Mouse (Mus musculus): Measurements from ENCODE around the gene Ptpdc1. TPM values are rescaled to one million over a fixed set of nuclear protein-coding genes. Genes with fewer than 3 reads are reported as not detected.
A peak's percentile ranks its signal among the peaks of the same experiment; 100 is the strongest.

Ptpdc1 gene
- total RNA-seq, 2 experiments from 2014 or later, result 23.5 to 28.9 TPM

- intact Hi-C loops (cut with DNase I), result loop anchor here (5.0 kb wide), 2 partner anchors 339 to 514 kb away; no protein-coding TSS in a partner anchor
- peak in 1 of 2 experiments; percentile 14 for DNase-seq (ENCODE audit: low spot score in 2 of 2)
Measured at GRCm38 (mm10) chr13:48658588-48659253, 33.3 kb upstream of the Ptpdc1 start.

DNA sequence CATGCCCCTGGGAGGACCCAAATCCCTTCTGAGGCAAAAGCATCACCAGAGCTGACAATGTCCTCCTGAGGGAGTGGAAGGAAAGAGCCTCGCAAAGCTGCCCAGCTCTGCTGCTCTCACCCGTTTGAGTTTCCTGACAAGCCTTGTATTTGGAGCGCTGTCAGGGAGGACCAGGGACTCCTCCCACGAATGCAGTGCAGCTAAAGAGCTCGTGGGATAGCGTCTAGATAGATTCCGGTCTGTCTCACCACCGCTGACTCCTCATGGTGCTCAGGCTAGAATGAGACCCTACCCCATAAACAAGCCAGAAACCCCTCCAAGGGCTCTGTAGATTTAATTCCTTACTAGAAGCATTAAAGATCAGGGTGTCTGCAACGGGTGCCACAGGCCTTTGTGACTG lies 32.3 kb upstream of the Ptpdc1 start:
- DNase-seq (ENCODE audit: low spot score in 2 of 2), result no peak
- intact Hi-C loops (cut with DNase I), result loop anchor here (5.0 kb wide), 2 partner anchors 340 to 515 kb away; no protein-coding TSS in a partner anchor

- DNase-seq (ENCODE audit: low spot score in 2 of 2), result peak; percentile 15 to 43
- intact Hi-C loops (cut with DNase I), result loop anchor here (2.0 to 5.0 kb wide), 3 partner anchors 145 to 517 kb away; no protein-coding TSS in a partner anchor
Measured at GRCm38 (mm10) chr13:48655637-48656036, 30.2 kb upstream of the Ptpdc1 start.

- intact Hi-C loops (cut with DNase I), result loop anchor here (2.0 kb wide), 1 partner anchor 147 kb away; no protein-coding TSS in a partner anchor
- DNase-seq (ENCODE audit: low spot score in 2 of 2), result peak; percentile 46 to 59
Measured at GRCm38 (mm10) chr13:48653788-48654770, 28.6 kb upstream of the Ptpdc1 start.

DNA sequence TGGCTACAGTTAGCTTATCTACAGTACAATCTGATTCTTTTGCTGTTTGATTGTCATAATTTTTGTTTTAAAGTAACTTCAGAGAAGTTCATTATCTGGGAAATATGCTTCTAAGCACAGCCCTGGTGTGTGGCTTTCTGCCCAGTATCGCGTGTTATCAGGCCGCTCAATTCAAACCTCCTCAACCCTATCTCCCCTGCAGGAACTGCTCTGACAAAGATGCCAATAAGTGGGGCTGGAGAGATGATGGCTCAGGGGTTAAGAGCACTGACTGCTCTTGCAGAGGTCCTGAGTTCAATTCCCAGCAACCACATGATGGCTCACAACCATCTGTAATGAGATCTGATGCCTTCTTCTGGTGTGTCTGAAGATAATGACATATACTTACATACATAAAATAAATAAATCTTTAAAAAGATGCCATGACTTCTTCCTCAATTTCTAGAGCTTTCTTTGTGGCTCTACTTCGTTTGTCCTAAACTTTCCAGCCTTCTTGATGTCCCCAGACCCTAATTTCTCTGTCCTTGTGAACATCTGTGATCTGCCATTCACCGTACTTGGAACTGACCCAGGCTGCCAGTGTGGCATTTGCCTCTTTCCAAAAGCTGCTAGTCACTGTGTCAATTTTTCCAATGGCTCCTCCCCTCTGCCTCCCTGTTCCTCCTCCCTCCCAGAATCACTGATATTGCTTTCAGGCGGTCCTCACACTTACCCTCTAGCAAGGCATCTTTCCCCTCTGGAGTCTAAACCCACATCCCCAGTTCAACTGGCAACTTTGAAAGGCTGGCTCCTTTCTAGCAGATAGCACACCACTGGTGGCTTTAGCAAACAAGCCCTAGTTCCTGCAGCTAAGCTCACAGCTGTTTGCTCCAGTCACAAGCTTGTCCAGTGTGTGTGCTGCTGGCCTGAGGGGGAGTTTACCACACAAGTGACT lies 25.9 kb upstream of the Ptpdc1 start:
- no peak for DNase-seq (ENCODE audit: low spot score in 2 of 2)
- intact Hi-C loops (cut with DNase I), result no loop called here

GRCm38 (mm10) chr13:48650615-48651014 lies 25.2 kb upstream of the Ptpdc1 start:
- intact Hi-C loops (cut with DNase I), result no loop called here
- no peak for DNase-seq (ENCODE audit: low spot score in 2 of 2)

- intact Hi-C loops (cut with DNase I), result no loop called here
- no peak for DNase-seq (ENCODE audit: low spot score in 2 of 2)
Measured at GRCm38 (mm10) chr13:48646696-48647095, 21.2 kb upstream of the Ptpdc1 start.

DNA sequence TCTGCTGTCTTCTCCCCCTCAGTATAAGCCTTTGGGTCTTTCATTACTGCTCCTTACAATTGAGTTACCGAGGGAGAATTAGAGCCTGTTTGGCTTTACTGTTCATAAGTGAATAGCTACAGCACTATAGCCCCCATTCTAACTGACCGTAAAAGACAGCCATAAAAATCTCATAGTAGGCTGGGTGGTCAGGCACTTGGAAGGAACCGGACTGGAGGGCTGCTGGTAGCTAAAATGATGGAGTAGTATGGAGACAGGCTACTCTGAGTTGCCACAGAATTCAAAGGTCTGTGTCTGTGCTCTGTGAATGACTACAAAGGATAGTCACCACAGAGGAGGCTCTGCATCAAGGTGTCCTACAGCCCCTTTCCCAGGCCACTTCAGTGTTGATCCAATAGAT lies 18.5 kb upstream of the Ptpdc1 start:
- DNase-seq (ENCODE audit: low spot score in 2 of 2), result no peak
- intact Hi-C loops (cut with DNase I), result no loop called here

- intact Hi-C loops (cut with DNase I), result no loop called here
- DNase-seq (ENCODE audit: low spot score in 2 of 2), result no peak
Measured at GRCm38 (mm10) chr13:48643072-48643471, 17.6 kb upstream of the Ptpdc1 start.

GRCm38 (mm10) chr13:48639570-48639969 lies 14.1 kb upstream of the Ptpdc1 start:
- peak; percentile 48 to 56 for DNase-seq (ENCODE audit: low spot score in 2 of 2)
- intact Hi-C loops (cut with DNase I), result loop anchor here (2.0 to 10.0 kb wide), 2 partner anchors 65 to 111 kb away; no protein-coding TSS in a partner anchor

DNA sequence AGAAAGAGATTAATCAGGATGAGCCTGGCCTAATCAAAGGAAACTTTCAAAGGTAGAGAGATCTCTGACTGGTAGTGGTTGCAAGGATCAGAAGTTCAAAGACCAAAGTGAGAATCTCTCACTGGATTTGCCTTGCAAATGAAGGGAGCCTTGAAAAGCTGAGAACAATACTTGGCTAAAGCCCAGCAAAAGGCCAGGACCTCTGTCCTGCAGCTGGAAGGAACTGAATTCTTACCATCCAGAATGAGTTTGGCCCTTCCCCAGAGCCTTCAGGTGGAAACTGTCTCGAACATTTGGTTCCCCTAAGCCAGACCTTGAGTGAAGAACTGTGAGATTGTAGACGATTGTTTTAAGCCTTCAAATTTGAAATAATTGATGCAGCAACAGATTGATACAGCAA lies 12.2 kb upstream of the Ptpdc1 start:
- DNase-seq (ENCODE audit: low spot score in 2 of 2), result no peak
- intact Hi-C loops (cut with DNase I), result loop anchor here (2.0 to 10.0 kb wide), 2 partner anchors 63 to 109 kb away; no protein-coding TSS in a partner anchor

GRCm38 (mm10) chr13:48631691-48632090 lies 6.2 kb upstream of the Ptpdc1 start:
- no peak for DNase-seq (ENCODE audit: low spot score in 2 of 2)
- intact Hi-C loops (cut with DNase I), result loop anchor here (10.0 kb wide), 1 partner anchor 57 kb away; no protein-coding TSS in a partner anchor

- intact Hi-C loops (cut with DNase I), result no loop called here
- no peak for DNase-seq (ENCODE audit: low spot score in 2 of 2)
Measured at GRCm38 (mm10) chr13:48624968-48625398, 481 bp downstream of the Ptpdc1 start.

- intact Hi-C loops (cut with DNase I), result no loop called here
- no peak for DNase-seq (ENCODE audit: low spot score in 2 of 2)
Measured at GRCm38 (mm10) chr13:48618890-48619289, 6.6 kb downstream of the Ptpdc1 start.

GRCm38 (mm10) chr13:48617774-48618173 lies 7.7 kb downstream of the Ptpdc1 start:
- intact Hi-C loops (cut with DNase I), result no loop called here
- no peak for DNase-seq (ENCODE audit: low spot score in 2 of 2)

- no peak for DNase-seq (ENCODE audit: low spot score in 2 of 2)
- intact Hi-C loops (cut with DNase I), result no loop called here
Measured at GRCm38 (mm10) chr13:48614525-48614924, 10.9 kb downstream of the Ptpdc1 start.

GRCm38 (mm10) chr13:48609106-48609505 lies 16.4 kb downstream of the Ptpdc1 start:
- DNase-seq (ENCODE audit: low spot score in 2 of 2), result no peak
- intact Hi-C loops (cut with DNase I), result no loop called here

DNA sequence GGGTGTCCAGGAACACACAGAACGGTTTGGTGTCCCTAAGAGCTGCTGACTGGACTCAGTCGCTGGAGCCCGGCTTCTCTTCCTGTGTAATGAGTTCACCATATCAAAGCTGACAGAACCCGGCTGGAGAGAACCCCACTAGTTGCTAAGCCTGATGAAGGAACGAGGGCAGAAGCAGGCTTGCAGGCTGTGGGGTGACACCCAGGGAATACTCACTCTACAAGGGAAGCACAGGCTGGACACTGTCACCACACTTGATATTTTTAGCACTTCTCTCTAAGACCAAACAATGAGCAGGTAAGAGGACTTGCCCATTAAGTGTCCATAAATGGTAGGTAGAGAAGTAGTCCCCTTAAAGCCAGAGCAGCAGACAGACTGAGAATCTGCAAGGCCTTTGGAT lies 20.9 kb downstream of the Ptpdc1 start:
- intact Hi-C loops (cut with DNase I), result no loop called here
- no peak for DNase-seq (ENCODE audit: low spot score in 2 of 2)

GRCm38 (mm10) chr13:48603296-48603695 lies 22.2 kb downstream of the Ptpdc1 start:
- intact Hi-C loops (cut with DNase I), result no loop called here
- no peak for DNase-seq (ENCODE audit: low spot score in 2 of 2)

All from left cerebral cortex, postnatal 36 days (tissue).